ENCODE assay signal across 19 mouse cellular contexts in genomic region chr6:51114604-51115333, GRCm38 (mm10).
DNase-seq lines count a peak whose midpoint lies in the region; ATAC-seq lines count a peak whose summit lies in the region.
"Had no signal": no experiment of that assay in that cellular context is flagged by ENCODE, and none has a peak within 500 bp of the region (broad histone marks: within the 10 kb centered on the region; RNA-seq: fewer than 3 reads in every experiment).

No protein-coding gene starts in this region.

- no peak for DNase-seq in embryonic facial prominence, embryonic 10.5 days (ENCODE audit: low spot score)
- no peak for DNase-seq in hindbrain, embryonic 10.5 days (ENCODE audit: low spot score)
- DNase-seq in midbrain, embryonic 10.5 days (ENCODE audit: low spot score) = no peak
- no peak for DNase-seq in spleen, postnatal 10 days (ENCODE audit: low spot score in 2 of 2)
- DNase-seq in gastrocnemius, postnatal 14 days = no peak
- no peak for DNase-seq in layer of hippocampus, postnatal 14 days (ENCODE audit: low spot score in 2 of 2)
- DNase-seq: adrenal gland, adult 8-10 months; cerebellum, adult 2 months; gastrocnemius, adult 2 months; heart, adult 18-20 months; kidney, adult 9 months; kidney, postnatal 36 days; layer of hippocampus, adult 9-11 months; liver, postnatal 0 days; right cerebral cortex, postnatal 25 days; thymus, postnatal 4 days had no signal

- H3K9me3 ChIP-seq in embryonic facial prominence, embryonic 13.5 days = no peaks in the 10 kb centered on the region
- H3K9me3 ChIP-seq in embryonic facial prominence, embryonic 10.5 days = no peaks in the 10 kb centered on the region
- H3K9me3 ChIP-seq in hindbrain, embryonic 10.5 days = no peaks in the 10 kb centered on the region
- 0 out of 2 replicates have a peak, but pooled peaks cover 3% of the 10 kb centered on the region for H3K9me3 ChIP-seq in midbrain, embryonic 10.5 days (replicated peaks)
- H3K9me3 ChIP-seq in neural tube, embryonic 13.5 days = no peaks in the 10 kb centered on the region
- H3K9me3 ChIP-seq: limb, embryonic 15.5 days had no signal

- 74% methylated on average over 10 of the region's 10 CpGs for WGBS in embryonic facial prominence, embryonic 13.5 days
- WGBS in embryonic facial prominence, embryonic 10.5 days = 69% methylated on average over 10 of the region's 10 CpGs
- 68% methylated on average over 10 of the region's 10 CpGs for WGBS in hindbrain, embryonic 10.5 days
- 72% methylated on average over 10 of the region's 10 CpGs for WGBS in midbrain, embryonic 10.5 days
- WGBS in neural tube, embryonic 13.5 days = 32% methylated on average over 10 of the region's 10 CpGs

- H3K36me3 ChIP-seq in embryonic facial prominence, embryonic 13.5 days = no peaks in the 10 kb centered on the region
- H3K36me3 ChIP-seq in embryonic facial prominence, embryonic 10.5 days (replicated peaks) = no peaks in the 10 kb centered on the region
- no peaks in the 10 kb centered on the region for H3K36me3 ChIP-seq in hindbrain, embryonic 10.5 days
- H3K36me3 ChIP-seq in midbrain, embryonic 10.5 days = no peaks in the 10 kb centered on the region
- no peaks in the 10 kb centered on the region for H3K36me3 ChIP-seq in neural tube, embryonic 13.5 days
- H3K36me3 ChIP-seq: limb, embryonic 15.5 days had no signal

- H3K9ac ChIP-seq in embryonic facial prominence, embryonic 13.5 days = no peak overlapping the region
- no peak overlapping the region for H3K9ac ChIP-seq in neural tube, embryonic 13.5 days
- H3K9ac ChIP-seq: limb, embryonic 15.5 days; liver, postnatal 0 days had no signal

- no peak for ATAC-seq in embryonic facial prominence, embryonic 13.5 days (ENCODE audit: insufficient number of reproducible peaks, insufficient read depth, low FRiP score, low TSS enrichment, low read depth)
- ATAC-seq in neural tube, embryonic 13.5 days (ENCODE audit: low read depth) = peak; percentile 89
- ATAC-seq: liver, postnatal 0 days had no signal

- intact Hi-C loops in gastrocnemius, postnatal 14 days (cut with DNase I; ENCODE audit: low total_unique reads) = no loop called here

- H3K27ac ChIP-seq in embryonic facial prominence, embryonic 13.5 days = 0 out of 2 replicates have a peak overlapping the region, but pooled peaks have one; percentile 57
- no peak overlapping the region for H3K27ac ChIP-seq in embryonic facial prominence, embryonic 10.5 days (replicated peaks)
- 0 out of 2 replicates have a peak overlapping the region, but pooled peaks have one; percentile 41 for H3K27ac ChIP-seq in hindbrain, embryonic 10.5 days
- peak overlapping the region; percentile 52; the same call in 1 of the 2 replicates for H3K27ac ChIP-seq in midbrain, embryonic 10.5 days (replicated peaks)
- no peak overlapping the region for H3K27ac ChIP-seq in neural tube, embryonic 13.5 days (replicated peaks)
- H3K27ac ChIP-seq: gastrocnemius, adult 2 months; limb, embryonic 15.5 days had no signal

- H3K27me3 ChIP-seq in embryonic facial prominence, embryonic 13.5 days = no peaks in the 10 kb centered on the region
- H3K27me3 ChIP-seq in embryonic facial prominence, embryonic 10.5 days (replicated peaks; ENCODE audit: low read depth, poor library complexity, severe bottlenecking) = no peaks in the 10 kb centered on the region
- no peaks in the 10 kb centered on the region for H3K27me3 ChIP-seq in hindbrain, embryonic 10.5 days (ENCODE audit: insufficient read depth, poor library complexity, severe bottlenecking)
- H3K27me3 ChIP-seq in midbrain, embryonic 10.5 days (ENCODE audit: low read depth, poor library complexity, severe bottlenecking) = no peaks in the 10 kb centered on the region
- no peaks in the 10 kb centered on the region for H3K27me3 ChIP-seq in neural tube, embryonic 13.5 days
- H3K27me3 ChIP-seq: limb, embryonic 15.5 days had no signal

- peaks cover 24% of the 10 kb centered on the region for H3K4me1 ChIP-seq in embryonic facial prominence, embryonic 13.5 days
- peaks cover 14% of the 10 kb centered on the region for H3K4me1 ChIP-seq in embryonic facial prominence, embryonic 10.5 days
- H3K4me1 ChIP-seq in hindbrain, embryonic 10.5 days (replicated peaks) = 0 out of 2 replicates have a peak, but pooled peaks cover 9% of the 10 kb centered on the region
- peaks cover 16% of the 10 kb centered on the region for H3K4me1 ChIP-seq in midbrain, embryonic 10.5 days
- peaks cover 4% of the 10 kb centered on the region; the same call in 1 of the 2 replicates for H3K4me1 ChIP-seq in neural tube, embryonic 13.5 days (replicated peaks)

- no peak overlapping the region for H3K4me3 ChIP-seq in embryonic facial prominence, embryonic 13.5 days
- no peak overlapping the region for H3K4me3 ChIP-seq in embryonic facial prominence, embryonic 10.5 days
- no peak overlapping the region for H3K4me3 ChIP-seq in hindbrain, embryonic 10.5 days
- no peak overlapping the region for H3K4me3 ChIP-seq in midbrain, embryonic 10.5 days
- no peak overlapping the region for H3K4me3 ChIP-seq in neural tube, embryonic 13.5 days
- H3K4me3 ChIP-seq: gastrocnemius, adult 2 months; limb, embryonic 15.5 days had no signal

- no peak overlapping the region for H3K4me2 ChIP-seq in embryonic facial prominence, embryonic 13.5 days
- H3K4me2 ChIP-seq in neural tube, embryonic 13.5 days = no peak overlapping the region
- H3K4me2 ChIP-seq: limb, embryonic 15.5 days had no signal

Comparison
In these comparisons a context has a peak if more than half of its experiments do, and no peak if none do; other contexts are left out.
1. H3K27ac ChIP-seq: peak in embryonic facial prominence, embryonic 13.5 days (single experiment), hindbrain, embryonic 10.5 days (single experiment) and midbrain, embryonic 10.5 days (single experiment); none in embryonic facial prominence, embryonic 10.5 days (single experiment) and neural tube, embryonic 13.5 days (single experiment).